Mouse (Mus musculus) kidney, adult 9 months (tissue): Measurements from ENCODE around the gene Robo1.
A peak's percentile ranks its signal among the peaks of the same experiment; 100 is the strongest.

Source experiments
- DNase-seq: peaks from one replicate; pipeline ENCODE4 v3.0.0; 2022

Robo1 gene

DNA sequence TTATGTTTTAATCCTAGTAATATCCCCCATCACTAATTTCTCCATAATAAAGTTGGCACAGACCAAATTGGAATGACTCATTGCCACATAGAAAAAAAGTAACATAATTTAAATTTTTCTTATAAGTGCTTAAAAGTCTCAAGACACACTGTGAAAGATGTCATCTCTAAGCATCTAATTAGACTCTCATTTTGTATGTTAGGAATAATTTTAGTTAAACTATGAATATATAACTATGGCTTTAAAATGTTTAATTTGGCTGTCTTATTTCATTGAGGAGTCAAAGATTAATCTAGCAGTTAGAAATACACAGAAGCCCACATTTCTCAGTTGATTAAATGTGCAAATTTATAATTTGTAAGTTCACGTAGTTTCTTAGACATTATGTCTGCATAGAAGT lies 530.9 kb downstream of the Robo1 start:
- no peak for DNase-seq

GRCm38 (mm10) chr16:72841066-72841465 lies 533.0 kb downstream of the Robo1 start:
- DNase-seq = no peak

DNA sequence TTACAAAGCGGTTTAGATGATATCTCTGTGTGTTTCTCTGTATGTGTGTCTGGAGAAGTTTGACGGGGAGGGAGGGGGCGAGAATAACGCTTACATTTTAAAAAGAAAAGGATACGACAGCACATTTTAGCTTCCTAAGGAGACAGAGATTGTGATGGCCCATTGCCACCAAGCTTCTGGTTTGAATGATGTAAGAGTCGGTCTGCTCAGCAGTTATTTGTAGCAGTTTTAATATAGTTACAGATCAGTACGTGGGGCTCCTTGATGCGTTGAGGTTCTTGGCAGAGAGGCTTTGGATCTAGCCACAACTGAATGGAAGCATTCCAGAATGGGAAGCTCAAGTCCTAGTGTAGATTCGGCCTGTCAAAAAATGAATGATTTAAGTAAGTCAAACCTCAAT lies 546.0 kb downstream of the Robo1 start:
- no peak for DNase-seq

- no peak for DNase-seq
Measured at GRCm38 (mm10) chr16:72854809-72855503, 546.9 kb downstream of the Robo1 start.

DNA sequence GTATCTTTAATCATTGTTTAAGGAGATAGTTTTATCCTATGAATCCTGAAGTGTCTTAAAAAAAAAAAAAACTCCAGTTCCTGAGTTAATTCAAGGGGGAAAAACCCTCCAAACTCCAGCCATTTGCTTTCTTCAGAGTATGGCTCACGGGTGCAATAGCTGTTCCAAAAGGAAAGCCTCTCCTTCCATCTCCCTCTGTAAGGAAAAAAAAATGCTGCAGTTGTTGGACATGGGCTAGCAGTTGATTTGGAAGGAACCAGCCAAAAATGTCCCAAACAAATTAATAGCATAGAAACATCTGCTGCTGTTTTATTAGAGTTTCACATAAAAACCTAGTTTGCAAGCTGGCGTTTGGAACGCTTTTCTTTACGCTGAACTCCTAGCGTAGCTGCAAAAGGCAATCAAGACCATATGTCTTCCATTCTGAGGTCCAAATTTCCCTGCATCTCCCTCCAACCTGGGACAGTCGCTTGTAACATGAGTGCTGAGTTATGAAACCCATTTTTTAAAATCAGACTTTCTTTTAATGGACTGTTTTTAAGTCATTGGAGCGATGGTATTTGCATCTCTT lies 553.7 kb downstream of the Robo1 start:
- no peak for DNase-seq

- no peak for DNase-seq
Measured at GRCm38 (mm10) chr16:72866011-72866410, 557.9 kb downstream of the Robo1 start.

GRCm38 (mm10) chr16:72874934-72875732 lies 567.0 kb downstream of the Robo1 start:
- no peak for DNase-seq

DNA sequence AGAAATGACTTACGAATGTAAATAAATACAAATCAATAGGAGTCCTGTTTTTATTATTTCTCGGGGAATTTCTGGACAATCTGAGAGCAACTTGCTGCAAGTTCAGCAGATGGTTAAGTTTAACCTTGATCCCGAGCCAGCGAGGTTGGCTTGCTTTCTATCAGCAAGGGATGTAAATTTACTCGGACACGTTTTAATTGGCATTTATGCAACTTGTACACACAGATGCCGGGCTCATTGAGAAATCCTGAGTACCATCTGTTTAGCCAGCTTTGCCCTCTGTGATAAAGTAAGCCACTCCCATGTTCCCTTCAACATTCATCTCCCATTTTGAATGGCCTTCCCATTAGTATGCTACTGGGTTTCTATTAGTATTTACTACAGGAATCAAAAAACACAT lies 580.0 kb downstream of the Robo1 start:
- no peak for DNase-seq

GRCm38 (mm10) chr16:72889401-72889800 lies 581.3 kb downstream of the Robo1 start:
- no peak for DNase-seq

GRCm38 (mm10) chr16:72897125-72897524 lies 589.0 kb downstream of the Robo1 start:
- DNase-seq = no peak

DNA sequence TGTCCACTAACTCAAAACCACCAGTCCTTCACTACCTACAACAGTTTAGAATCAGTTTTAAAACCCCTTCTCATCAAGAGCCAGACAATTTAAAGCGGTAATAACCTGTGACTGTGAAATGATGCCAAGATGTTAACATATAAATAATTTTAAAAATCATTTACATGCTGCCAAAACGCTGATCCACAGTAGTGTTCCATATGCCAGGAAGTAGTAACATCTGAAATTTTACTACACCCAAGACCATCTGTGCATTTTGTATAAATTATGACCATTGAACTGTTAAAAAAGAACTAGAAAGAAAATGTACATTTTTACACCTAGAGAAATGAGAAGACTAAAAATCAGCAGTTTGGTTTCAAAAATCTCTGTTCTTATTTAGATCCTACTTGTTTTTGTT lies 600.8 kb downstream of the Robo1 start:
- no peak for DNase-seq

DNA sequence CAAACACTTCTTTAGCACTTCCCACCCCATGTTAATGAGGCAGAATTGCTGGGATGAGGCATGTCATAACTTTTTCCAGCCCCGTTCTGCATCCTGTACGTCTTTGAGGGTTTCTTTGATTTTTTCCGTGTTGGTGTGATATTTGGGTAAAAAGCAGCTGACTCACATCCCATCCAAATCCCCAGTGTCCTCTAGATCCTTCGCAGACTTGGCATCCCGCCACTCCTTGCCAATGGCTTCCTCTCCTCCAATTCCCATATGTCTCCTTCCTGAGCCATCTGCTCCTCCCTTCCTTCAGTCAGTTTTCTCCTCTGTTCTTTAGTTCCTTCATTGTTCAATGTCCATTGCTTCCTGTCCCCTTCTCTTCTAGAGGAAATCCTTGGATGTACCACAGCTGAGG lies 605.0 kb downstream of the Robo1 start:
- peak; percentile 20 for DNase-seq

DNA sequence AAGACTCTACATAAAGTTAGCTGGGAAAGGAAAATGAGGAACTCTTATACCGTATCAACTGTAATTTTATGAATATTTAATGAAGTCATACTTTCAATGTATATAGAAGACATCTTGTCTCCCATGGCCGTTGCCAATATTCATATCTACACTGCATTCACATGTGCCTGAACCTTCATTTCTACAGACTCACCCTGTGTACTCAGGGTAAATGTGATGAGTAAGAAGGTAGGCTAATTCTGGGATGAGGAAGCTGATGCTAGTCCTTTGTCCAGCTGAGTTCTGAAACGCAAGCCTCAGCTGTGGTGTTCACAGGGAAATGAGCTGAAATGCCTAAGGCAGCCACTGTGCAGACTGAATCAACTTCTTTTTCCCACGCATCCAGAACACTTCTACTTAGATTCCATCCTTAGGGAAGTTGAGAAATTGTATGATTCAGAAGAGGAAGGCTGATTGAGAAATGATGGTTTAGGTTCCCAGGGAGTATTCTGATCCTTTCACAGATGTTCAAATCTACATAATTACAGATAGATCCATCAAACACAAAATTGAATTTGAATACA lies 606.0 kb downstream of the Robo1 start:
- DNase-seq = no peak

GRCm38 (mm10) chr16:72920013-72920412 lies 611.9 kb downstream of the Robo1 start:
- no peak for DNase-seq

DNA sequence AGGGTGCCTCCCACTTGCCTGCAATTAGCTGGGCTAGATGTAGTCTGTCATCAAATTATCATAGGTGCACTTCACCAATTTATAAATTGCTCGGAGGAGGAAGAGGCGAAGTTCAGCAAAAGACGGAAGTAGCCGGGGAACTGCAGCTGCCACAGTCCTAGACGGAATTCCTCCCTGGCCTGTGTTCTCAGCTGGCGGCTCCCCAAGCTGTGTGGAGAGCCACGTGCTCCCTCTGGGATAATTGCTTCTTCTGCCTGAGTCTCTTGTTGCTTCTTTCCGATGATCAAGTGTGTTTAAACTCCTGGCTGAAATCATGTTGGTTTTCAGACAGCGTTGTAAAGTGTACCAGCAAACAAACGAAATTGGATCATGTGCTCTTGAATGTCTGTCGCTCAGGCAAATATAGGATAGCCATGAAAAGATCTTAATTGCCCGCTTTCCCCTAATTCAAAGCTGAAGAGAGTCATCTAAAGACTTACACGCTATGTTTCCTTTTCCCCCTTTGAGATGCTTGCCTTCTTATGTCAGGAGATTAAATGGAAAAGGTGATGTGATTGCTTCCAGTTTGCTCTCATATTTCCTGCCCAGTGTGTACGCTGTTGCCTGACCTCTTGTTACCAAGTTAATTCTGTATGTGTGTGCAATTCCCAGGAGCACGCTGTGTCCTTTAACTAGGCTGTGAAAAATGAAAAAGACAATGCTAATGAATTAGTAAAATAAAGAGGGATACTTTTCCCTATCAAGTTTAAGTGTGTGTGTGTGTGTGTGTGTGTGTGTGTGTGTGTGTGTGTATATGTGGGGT lies 616.5 kb downstream of the Robo1 start:
- DNase-seq = peak; percentile 60

DNA sequence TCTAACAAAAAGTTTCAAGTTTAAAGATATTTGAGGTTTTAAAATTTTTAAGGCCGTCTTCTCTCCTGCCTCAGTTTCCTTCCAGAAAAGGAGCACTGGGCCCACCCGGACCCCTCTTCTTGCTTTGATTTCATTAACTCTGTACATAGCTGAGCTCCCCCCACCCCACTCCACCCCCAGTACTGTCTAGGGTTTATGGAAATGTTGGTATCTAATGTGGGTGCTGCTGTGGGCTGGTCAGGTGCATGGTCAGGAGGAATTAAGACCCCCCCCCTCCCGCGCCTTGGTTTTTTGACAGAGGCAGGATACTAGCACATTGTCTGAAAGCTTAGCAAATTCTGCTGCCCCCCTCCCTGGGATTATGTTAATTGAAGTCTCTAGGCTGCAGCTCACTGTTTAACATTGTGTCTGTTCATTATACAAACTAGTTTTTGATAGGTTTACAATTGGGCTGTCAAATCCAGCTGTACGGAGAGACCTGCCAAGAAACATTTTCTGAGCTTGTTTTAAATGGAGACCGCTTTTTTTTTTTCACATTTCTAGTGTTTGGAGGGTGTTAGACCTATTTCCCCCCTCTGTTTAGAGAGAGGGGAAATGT lies 620.5 kb downstream of the Robo1 start:
- no peak for DNase-seq

DNA sequence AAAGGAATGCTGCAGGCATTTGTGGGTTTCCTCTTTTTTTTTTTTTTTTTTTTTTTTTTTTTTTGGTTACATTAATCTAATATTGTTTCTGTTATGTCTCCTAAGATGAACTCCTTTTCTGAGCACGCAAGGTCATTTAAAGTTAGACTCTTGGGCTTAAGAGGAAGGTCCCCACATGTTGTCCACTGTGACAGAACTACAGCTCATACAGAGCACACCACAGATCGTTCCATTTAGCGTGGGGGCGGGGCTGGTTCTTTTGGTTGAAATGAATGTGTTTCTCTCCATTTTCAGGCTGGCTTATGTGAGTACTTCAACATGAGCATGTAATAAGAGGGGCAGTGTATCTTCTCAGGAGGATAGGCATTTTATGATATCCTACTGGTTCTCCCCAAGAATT lies 622.8 kb downstream of the Robo1 start:
- no peak for DNase-seq

- no peak for DNase-seq
Measured at GRCm38 (mm10) chr16:72934908-72935307, 626.8 kb downstream of the Robo1 start.

DNA sequence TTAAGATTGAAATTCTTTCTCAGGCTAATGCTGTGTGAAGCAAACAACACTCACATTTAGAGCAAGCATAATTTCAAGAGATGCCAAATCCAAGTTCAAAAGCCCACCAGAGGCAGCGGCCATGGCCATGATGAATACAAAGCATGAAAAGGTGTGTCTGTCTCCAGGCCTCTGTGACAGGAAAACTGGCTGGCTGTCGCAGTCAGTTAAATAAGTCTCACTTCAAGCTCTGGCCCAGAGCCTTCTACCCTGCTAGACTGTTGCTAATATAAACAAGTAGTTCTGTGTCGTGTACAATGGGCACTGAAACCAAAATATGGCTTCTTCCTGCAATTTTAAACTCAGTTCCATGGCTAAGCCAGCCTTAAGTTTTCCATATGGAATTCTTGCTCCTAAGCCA lies 629.1 kb downstream of the Robo1 start:
- no peak for DNase-seq

- DNase-seq = no peak
Measured at GRCm38 (mm10) chr16:72939862-72940261, 631.8 kb downstream of the Robo1 start.

DNA sequence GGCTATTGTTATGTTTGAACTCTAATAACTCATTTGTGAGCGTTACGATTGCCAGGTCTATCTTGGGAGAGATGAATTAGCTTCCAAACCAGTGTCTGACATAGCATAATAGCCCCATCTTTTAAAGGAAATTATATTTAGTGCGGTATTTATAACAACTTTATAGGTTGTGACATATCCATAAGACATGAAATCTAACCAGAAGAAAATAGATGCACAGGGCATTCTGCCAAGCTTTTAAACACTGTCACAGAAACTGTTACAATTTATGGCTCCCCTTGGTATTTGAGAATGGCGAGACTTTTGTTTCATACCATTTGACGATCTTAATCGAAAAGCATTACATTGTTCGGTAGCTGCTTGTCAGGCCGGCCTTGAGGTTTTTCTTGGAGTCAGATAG lies 632.7 kb downstream of the Robo1 start:
- no peak for DNase-seq

GRCm38 (mm10) chr16:72944403-72944802 lies 636.3 kb downstream of the Robo1 start:
- no peak for DNase-seq

DNA sequence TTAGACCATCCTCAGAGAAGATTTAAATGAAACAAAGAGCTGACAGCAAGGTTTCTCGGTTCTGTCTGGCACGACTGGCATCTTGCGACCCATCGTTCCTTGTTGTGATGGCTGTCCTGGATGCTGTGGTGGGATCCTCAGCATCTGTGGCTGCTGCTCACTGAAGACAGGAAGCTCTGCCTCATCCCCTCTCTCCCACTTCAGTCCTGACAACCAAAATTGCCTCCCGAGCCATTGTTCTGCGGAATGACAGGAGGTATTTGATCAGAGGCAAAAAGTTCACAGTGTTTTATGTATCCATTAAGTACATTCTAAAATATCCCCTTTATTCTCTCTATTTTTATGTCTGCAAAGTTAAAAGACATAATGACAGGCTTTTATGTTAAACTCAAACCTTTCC lies 643.9 kb downstream of the Robo1 start:
- DNase-seq = no peak
